Mouse (Mus musculus): ENCODE measurements around the gene Gorab. TPM values are rescaled to one million over a fixed set of nuclear protein-coding genes. Genes with fewer than 3 reads are reported as not detected.

Gene Gorab
- polyA plus RNA-seq, 1 experiment from 2014 or later = 22.9 TPM

DNA sequence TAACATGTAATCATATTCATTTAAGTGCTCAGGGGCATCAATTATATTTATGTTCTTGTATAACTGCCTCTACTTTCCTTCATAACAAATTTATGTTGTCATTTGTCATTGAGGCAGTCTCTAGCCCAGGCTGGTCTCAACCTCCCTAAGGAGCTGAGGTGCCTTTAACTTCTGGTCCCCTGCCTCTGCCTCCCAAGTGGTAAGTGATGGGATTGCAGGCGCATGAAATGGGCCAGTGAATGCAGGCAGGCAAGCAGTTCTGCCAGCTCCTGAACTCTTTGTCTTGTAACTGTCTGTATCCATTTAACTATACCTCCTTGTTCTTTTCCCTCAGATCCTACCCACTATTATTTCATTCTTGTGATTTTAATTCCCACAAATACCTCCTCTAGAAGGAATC, 58.5 kb downstream of the Gorab start:
- Histone ChIP-seq H3K4me1 (replicated peaks) (no peaks in the 10 kb centered on the region), H3K36me3 (no peaks in the 10 kb centered on the region), H3K4me3 (no peak overlapping the region), H3K27me3 (ENCODE audit: insufficient read depth, poor library complexity, severe bottlenecking) (no peaks in the 10 kb centered on the region), H3K9me3 (no peaks in the 10 kb centered on the region), H3K27ac (no peak overlapping the region)
- DNase-seq (ENCODE audit: low spot score) = peak; percentile 11
- 30% methylated on average over 1 of the region's 1 CpGs for WGBS

GRCm38 (mm10) chr1:163339219-163339561, 64.3 kb downstream of the Gorab start:
- Histone ChIP-seq H3K4me1 (replicated peaks) (no peaks in the 10 kb centered on the region), H3K36me3 (no peaks in the 10 kb centered on the region), H3K27ac (no peak overlapping the region), H3K27me3 (ENCODE audit: insufficient read depth, poor library complexity, severe bottlenecking) (no peaks in the 10 kb centered on the region), H3K9me3 (no peaks in the 10 kb centered on the region), H3K4me3 (no peak overlapping the region)
- no peak for DNase-seq (ENCODE audit: low spot score)
- WGBS = 88% methylated on average over 3 of the region's 3 CpGs

GRCm38 (mm10) chr1:163338525-163339218, 64.8 kb downstream of the Gorab start:
- Histone ChIP-seq H3K4me1 (replicated peaks) (no peaks in the 10 kb centered on the region), H3K9me3 (no peaks in the 10 kb centered on the region), H3K27ac (no peak overlapping the region), H3K4me3 (no peak overlapping the region), H3K27me3 (ENCODE audit: insufficient read depth, poor library complexity, severe bottlenecking) (no peaks in the 10 kb centered on the region), H3K36me3 (no peaks in the 10 kb centered on the region)
- DNase-seq (ENCODE audit: low spot score) = no peak
- 72% methylated on average over 7 of the region's 7 CpGs for WGBS

- Histone ChIP-seq H3K36me3 (no peaks in the 10 kb centered on the region), H3K27ac (no peak overlapping the region), H3K27me3 (ENCODE audit: insufficient read depth, poor library complexity, severe bottlenecking) (no peaks in the 10 kb centered on the region), H3K4me3 (no peak overlapping the region), H3K4me1 (replicated peaks) (no peaks in the 10 kb centered on the region), H3K9me3 (no peaks in the 10 kb centered on the region)
- WGBS = 93% methylated on average over 2 of the region's 2 CpGs
- DNase-seq (ENCODE audit: low spot score) = no peak
These were observed 65.6 kb downstream of the Gorab start for GRCm38 (mm10) chr1:163337821-163338220.

Other genes with a start within 250 kb of the Gorab start
- gene Prrx1, start 90.0 kb downstream of the Gorab start, polyA plus RNA-seq (2016; fragmentation: Nextera tagmentation; extraction: Ambion mirVana) = 28.9 and 33.1 TPM in 2 replicates